ENCODE assay signal across 8 mouse cellular contexts in genomic region chr19:10880085-10880974, GRCm38 (mm10). TPM values are rescaled to one million over a fixed set of nuclear protein-coding genes. Genes with fewer than 3 reads are reported as not detected.
A peak's percentile ranks its signal among the peaks of the same experiment; 100 is the strongest.
DNase-seq lines count a peak whose midpoint lies in the region; ATAC-seq and TF ChIP-seq lines count a peak whose summit lies in the region.

No protein-coding gene starts in this region.

- no peak for DNase-seq in Patski (ENCODE audit: low read depth, low spot score)
- DNase-seq in kidney, postnatal 0 days (ENCODE audit: low spot score) = peak; percentile 52
- peak; percentile 82 for DNase-seq in lung, postnatal 4 days
- peak; percentile 34 to 56 for DNase-seq in spleen, postnatal 14 days (ENCODE audit: low spot score in 2 of 2)
- DNase-seq in frontal cortex, postnatal 10 days (ENCODE audit: low spot score in 2 of 2) = no peak

- TF ChIP-seq CTCF in C2C12 (IDR thresholded peaks at IDR 0.05; ENCODE audit: control insufficient read depth, insufficient read depth, insufficient read length) (peak; percentile 51), Patski (IDR thresholded peaks at IDR 0.05) (no peak)
- TF ChIP-seq CTCF in kidney, postnatal 0 days (IDR thresholded peaks at IDR 0.05; ENCODE audit: low read depth) = peak; percentile 59

- CTCF ChIA-PET in Patski (lab: Charles Lee) = interaction anchor here (0.7 to 1.6 kb wide), 8 partner anchors 10 to 171 kb away, joined by 3 to 7 read pairs (median 4); partner anchors contain the start of genes Prpf19 and Tmem132a

- 0 out of 2 replicates have a peak overlapping the region, but pooled peaks have one; percentile 39 for H3K27ac ChIP-seq in embryonic facial prominence, embryonic 13.5 days
- peak overlapping the region; percentile 94 for H3K27ac ChIP-seq in heart, embryonic 15.5 days
- no peak overlapping the region; the same call in 1 of the 2 replicates for H3K27ac ChIP-seq in kidney, postnatal 0 days

- no peak overlapping the region for H3ac ChIP-seq in C2C12 (ENCODE audit: control insufficient read depth, insufficient read length, low read depth)

- POLR2A ChIA-PET in Patski (lab: Charles Lee) = interaction anchor here (0.7 to 1.0 kb wide), 3 partner anchors 15 to 74 kb away, joined by 3 to 4 read pairs (median 3); no protein-coding TSS in a partner anchor

- H3K4me3 ChIP-seq in C2C12 (ENCODE audit: insufficient read depth, poor library complexity, severe bottlenecking) = peak overlapping the region; percentile 72
- peak overlapping the region; percentile 68 for H3K4me3 ChIP-seq in embryonic facial prominence, embryonic 13.5 days
- peak overlapping the region; percentile 56 for H3K4me3 ChIP-seq in heart, embryonic 15.5 days
- peak overlapping the region; percentile 51 for H3K4me3 ChIP-seq in kidney, postnatal 0 days (replicated peaks; ENCODE audit: low read depth, low read length)

- WGBS in embryonic facial prominence, embryonic 13.5 days = 54% methylated on average over 6 of the region's 7 CpGs
- WGBS in heart, embryonic 15.5 days = 53% methylated on average over 6 of the region's 7 CpGs
- WGBS in kidney, postnatal 0 days = 36% methylated on average over 6 of the region's 7 CpGs

- H3K79me3 ChIP-seq in C2C12 (ENCODE audit: low read depth) = peaks cover 52% of the 10 kb centered on the region

- H3K36me3 ChIP-seq in C2C12 (ENCODE audit: control insufficient read depth, insufficient read depth) = peaks cover 19% of the 10 kb centered on the region
- 0 out of 2 replicates have a peak, but pooled peaks cover 6% of the 10 kb centered on the region for H3K36me3 ChIP-seq in embryonic facial prominence, embryonic 13.5 days
- 0 out of 2 replicates have a peak, but pooled peaks cover 7% of the 10 kb centered on the region for H3K36me3 ChIP-seq in heart, embryonic 15.5 days
- H3K36me3 ChIP-seq in kidney, postnatal 0 days (ENCODE audit: insufficient read depth, low read length) = no peaks in the 10 kb centered on the region

- H3K4me1 ChIP-seq in embryonic facial prominence, embryonic 13.5 days = peaks cover 20% of the 10 kb centered on the region
- peaks cover 26% of the 10 kb centered on the region for H3K4me1 ChIP-seq in heart, embryonic 15.5 days (replicated peaks)
- H3K4me1 ChIP-seq in kidney, postnatal 0 days (replicated peaks; ENCODE audit: insufficient read depth, low read length) = peaks cover 20% of the 10 kb centered on the region; the same call in 1 of the 2 replicates

- in situ Hi-C loops in Patski (cut with MboI; ENCODE audit: low pct_unique_long_range_greater_than_20kb) = no loop called here

- H3K27me3 ChIP-seq in C2C12 (ENCODE audit: control insufficient read depth, insufficient read depth, insufficient read length) = no peaks in the 10 kb centered on the region
- H3K27me3 ChIP-seq in Patski = no peaks in the 10 kb centered on the region
- no peaks in the 10 kb centered on the region for H3K27me3 ChIP-seq in embryonic facial prominence, embryonic 13.5 days
- H3K27me3 ChIP-seq in heart, embryonic 15.5 days = no peaks in the 10 kb centered on the region
- no peaks in the 10 kb centered on the region for H3K27me3 ChIP-seq in kidney, postnatal 0 days (ENCODE audit: insufficient read depth, low read length)

- peak; percentile 28 for ATAC-seq in Patski
- ATAC-seq in embryonic facial prominence, embryonic 13.5 days (ENCODE audit: insufficient number of reproducible peaks, insufficient read depth, low FRiP score, low TSS enrichment, low read depth) = no peak
- 0 out of 2 replicates have a peak, but pooled peaks have one; percentile 1 for ATAC-seq in heart, embryonic 15.5 days (replicated peaks; ENCODE audit: insufficient number of reproducible peaks, insufficient read depth, low FRiP score, low read depth)
- no peak; the same call in 1 of the 2 replicates for ATAC-seq in kidney, postnatal 0 days (replicated peaks; ENCODE audit: low FRiP score, low read depth)

- peaks cover 62% of the 10 kb centered on the region for H3K79me2 ChIP-seq in C2C12 (ENCODE audit: control insufficient read depth, insufficient read depth)

- H3K9ac ChIP-seq in embryonic facial prominence, embryonic 13.5 days = peak overlapping the region; percentile 80
- H3K9ac ChIP-seq in heart, embryonic 15.5 days = peak overlapping the region; percentile 57
- peak overlapping the region; percentile 60; the same call in 1 of the 2 replicates for H3K9ac ChIP-seq in kidney, postnatal 0 days (ENCODE audit: low read depth, low read length)

- H3K9me3 ChIP-seq in embryonic facial prominence, embryonic 13.5 days = peaks cover 8% of the 10 kb centered on the region
- no peaks in the 10 kb centered on the region; the same call in 1 of the 2 replicates for H3K9me3 ChIP-seq in heart, embryonic 15.5 days (replicated peaks)
- H3K9me3 ChIP-seq in kidney, postnatal 0 days (replicated peaks; ENCODE audit: low read length) = no peaks in the 10 kb centered on the region

- H3K4me2 ChIP-seq in embryonic facial prominence, embryonic 13.5 days = peak overlapping the region; percentile 93
- H3K4me2 ChIP-seq in heart, embryonic 15.5 days = peak overlapping the region; percentile 90
- H3K4me2 ChIP-seq in kidney, postnatal 0 days (ENCODE audit: low read length) = peak overlapping the region; percentile 67

TF ChIP-seq in C2C12, 6 proteins besides CTCF, POLR2A, EP300 and RAD21:
- TF ChIP-seq MYOG (IDR thresholded peaks at IDR 0.05; ENCODE audit: control insufficient read depth, extremely low read depth, insufficient read length) (no peak), USF1 (IDR thresholded peaks at IDR 0.05; ENCODE audit: low read depth) (no peak), FOSL1 (IDR thresholded peaks at IDR 0.05; ENCODE audit: insufficient read depth, low read length, poor library complexity, severe bottlenecking) (no peak), MYOD1 (IDR thresholded peaks at IDR 0.05; ENCODE audit: control insufficient read depth, insufficient read length, low read depth) (no peak), CEBPB (IDR thresholded peaks at IDR 0.05; ENCODE audit: low read depth) (no peak), MAX (IDR thresholded peaks at IDR 0.05) (no peak)

RNA-seq across cellular contexts. Expression of gene Tmem109, which starts 1.5 kb away (rescaled TPM):
- polyA plus RNA-seq in C2C12 (2012; fragmentation: generic; extraction: Trizol) = 141 TPM
- 81.0 TPM for polyA plus RNA-seq in Patski (2021)
- polyA plus RNA-seq in embryonic facial prominence, embryonic 13.5 days (2015; fragmentation: Nextera tagmentation; extraction: Ambion mirVana) = 82.6 and 87.1 TPM in 2 replicates
- polyA plus RNA-seq in heart, embryonic 15.5 days (2015; fragmentation: Nextera tagmentation; extraction: Ambion mirVana) = 93.2 and 106 TPM in 2 replicates
- polyA plus RNA-seq in kidney, postnatal 0 days (2015; fragmentation: Nextera tagmentation; extraction: Ambion mirVana) = 87.0 and 89.6 TPM in 2 replicates

RNA-seq across cellular contexts. Expression of gene Tmem132a, which starts 10.6 kb away (rescaled TPM):
- polyA plus RNA-seq in C2C12 (2012; fragmentation: generic; extraction: Trizol) (130 TPM), Patski (2021) (114 TPM)
- 99.9 and 107 TPM in 2 replicates for polyA plus RNA-seq in embryonic facial prominence, embryonic 13.5 days (2015; fragmentation: Nextera tagmentation; extraction: Ambion mirVana)
- 40.8 and 48.7 TPM in 2 replicates for polyA plus RNA-seq in heart, embryonic 15.5 days (2015; fragmentation: Nextera tagmentation; extraction: Ambion mirVana)
- 43.5 and 45.0 TPM in 2 replicates for polyA plus RNA-seq in kidney, postnatal 0 days (2015; fragmentation: Nextera tagmentation; extraction: Ambion mirVana)

RNA-seq across cellular contexts. Expression of gene Prpf19, which starts 14.7 kb away (rescaled TPM):
- polyA plus RNA-seq in C2C12 (2012; fragmentation: generic; extraction: Trizol) (299 TPM), Patski (2021) (251 TPM)
- 45.3 and 47.5 TPM in 2 replicates for polyA plus RNA-seq in embryonic facial prominence, embryonic 13.5 days (2015; fragmentation: Nextera tagmentation; extraction: Ambion mirVana)
- polyA plus RNA-seq in heart, embryonic 15.5 days (2015; fragmentation: Nextera tagmentation; extraction: Ambion mirVana) = 29.4 and 31.2 TPM in 2 replicates
- 30.6 and 35.2 TPM in 2 replicates for polyA plus RNA-seq in kidney, postnatal 0 days (2015; fragmentation: Nextera tagmentation; extraction: Ambion mirVana)

RNA-seq across cellular contexts. Expression of gene Zp1, which starts 40.1 kb away (rescaled TPM):
- polyA plus RNA-seq in C2C12 (2012; fragmentation: generic; extraction: Trizol) (not detected), Patski (2021) (0.17 TPM)
- polyA plus RNA-seq in embryonic facial prominence, embryonic 13.5 days (2015; fragmentation: Nextera tagmentation; extraction: Ambion mirVana) = not detected in 2 replicates
- polyA plus RNA-seq in heart, embryonic 15.5 days (2015; fragmentation: Nextera tagmentation; extraction: Ambion mirVana) = not detected in 2 replicates
- not detected in 2 replicates for polyA plus RNA-seq in kidney, postnatal 0 days (2015; fragmentation: Nextera tagmentation; extraction: Ambion mirVana)

RNA-seq across cellular contexts. Expression of gene Slc15a3, which starts 40.8 kb away (rescaled TPM):
- polyA plus RNA-seq in C2C12 (2012; fragmentation: generic; extraction: Trizol) (6.3 TPM), Patski (2021) (0.26 TPM)
- polyA plus RNA-seq in embryonic facial prominence, embryonic 13.5 days (2015; fragmentation: Nextera tagmentation; extraction: Ambion mirVana) = 0.34 and 0.41 TPM in 2 replicates
- polyA plus RNA-seq in heart, embryonic 15.5 days (2015; fragmentation: Nextera tagmentation; extraction: Ambion mirVana) = 0.30 and 0.99 TPM in 2 replicates
- polyA plus RNA-seq in kidney, postnatal 0 days (2015; fragmentation: Nextera tagmentation; extraction: Ambion mirVana) = 0.83 and 0.93 TPM in 2 replicates

Comparison
In these comparisons a context has a peak if more than half of its experiments do, and no peak if none do; other contexts are left out.
1. ATAC-seq: peak in Patski (single experiment) and heart, embryonic 15.5 days (single experiment); none in embryonic facial prominence, embryonic 13.5 days (single experiment) and kidney, postnatal 0 days (single experiment).
2. DNase-seq: peak in kidney, postnatal 0 days (single experiment), lung, postnatal 4 days (2 of 2) and spleen, postnatal 14 days (2 of 2); none in Patski (single experiment) and frontal cortex, postnatal 10 days (0 of 2).
3. Peak in every context shown above with its lines, with median percentiles within 50 percentile points of each other: H3K4me3 ChIP-seq, H3K4me2 ChIP-seq and H3K9ac ChIP-seq.